Mouse (Mus musculus): Measurements from ENCODE around the gene Cdh13.

The Cdh13 gene

GRCm38 (mm10) chr8:119352977-119353658 lies 1069.6 kb downstream of the Cdh13 start:
- no peak for DNase-seq (ENCODE audit: low read depth, low spot score)

- DNase-seq (ENCODE audit: low read depth, low spot score) = no peak
Observed at GRCm38 (mm10) chr8:119353659-119354023, 1070.1 kb downstream of the Cdh13 start.

GRCm38 (mm10) chr8:119356631-119357030 lies 1073.1 kb downstream of the Cdh13 start:
- peak; percentile 65 for DNase-seq (ENCODE audit: low read depth, low spot score)

- DNase-seq (ENCODE audit: low read depth, low spot score) = no peak
Observed at GRCm38 (mm10) chr8:119358175-119358574, 1074.6 kb downstream of the Cdh13 start.

- peak; percentile 79 for DNase-seq (ENCODE audit: low read depth, low spot score)
Observed at GRCm38 (mm10) chr8:119358836-119359235, 1075.3 kb downstream of the Cdh13 start.

DNA sequence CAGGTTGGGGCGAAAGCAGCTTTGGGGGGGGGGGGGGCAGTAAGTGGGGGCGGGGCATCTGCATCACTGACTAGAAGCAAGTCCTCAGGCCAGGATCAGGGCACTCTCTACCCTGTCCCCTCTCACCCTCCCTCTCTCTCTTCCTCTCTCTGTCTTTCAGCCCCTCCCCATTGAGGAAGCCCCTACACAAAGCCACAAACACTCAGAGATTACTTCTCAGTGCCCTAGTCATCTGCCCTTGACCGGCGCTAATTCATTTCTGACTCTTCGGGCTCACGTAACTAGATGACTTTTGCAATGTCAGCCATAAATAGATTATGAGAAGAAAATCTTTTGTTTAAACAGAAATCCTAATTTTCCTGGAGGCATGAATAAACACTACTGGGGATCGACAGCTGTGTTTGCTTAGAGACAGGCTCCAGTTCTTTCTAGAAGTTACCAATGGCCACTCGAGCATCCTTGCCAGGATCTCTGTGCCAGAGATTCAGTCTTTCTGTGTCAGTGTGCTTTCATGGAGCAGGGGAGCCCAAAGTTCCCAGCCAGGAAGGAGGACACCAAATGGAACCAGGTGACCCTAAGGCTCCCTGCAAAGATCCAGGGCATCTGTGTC lies 1077.3 kb downstream of the Cdh13 start:
- DNase-seq (ENCODE audit: low read depth, low spot score) = no peak
